Mouse (Mus musculus) spleen, adult 2 months (tissue): Measurements from ENCODE around the gene G0s2.

Source experiments
- CTCF ChIP-seq: fragments of 200-500 bp; IDR thresholded peaks from 2 replicates; pipeline ENCODE4 v1.5.1; 2011; ENCODE audit warnings: mild to moderate bottlenecking, inconsistent platforms; ENCODE audit not compliant: insufficient read depth, insufficient read length, insufficient replicate concordance; ENCODE audit errors: extremely low read depth
- POLR2A ChIP-seq: fragments of 200-500 bp; IDR thresholded peaks from 2 replicates; pipeline ENCODE4 v1.6.1; 2011; ENCODE audit warnings: low read depth, low read length, inconsistent platforms

DNA sequence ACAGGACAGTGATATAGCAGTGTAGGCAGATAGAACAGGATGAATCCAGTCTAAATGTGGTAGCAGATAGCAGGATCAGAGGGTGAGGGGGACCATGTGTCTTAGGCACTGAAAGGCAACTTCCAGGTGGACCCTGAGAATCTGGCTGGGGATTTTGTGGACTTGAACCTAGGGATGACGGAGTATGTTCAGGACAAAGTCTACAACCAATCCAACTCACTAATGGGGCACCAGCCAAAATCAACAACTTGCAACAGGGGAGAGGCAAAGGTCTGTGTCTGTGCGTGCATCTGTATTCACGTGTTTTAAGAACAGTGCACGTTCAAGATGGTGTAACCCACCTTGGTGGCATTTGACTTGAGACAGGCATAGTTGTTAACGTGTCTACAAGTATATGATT is 16.9 kb upstream of the G0s2 start:
- no peak for TF ChIP-seq CTCF
- TF ChIP-seq POLR2A, result no peak
